Mouse (Mus musculus) monocyte, adult 5-6 weeks (primary cell): ENCODE data around the gene Sbno2. TPM values are rescaled to one million over a fixed set of nuclear protein-coding genes. Genes with fewer than 3 reads are reported as not detected.

Source experiments
- ATAC-seq: fragments of 153-309, 156-312 bp; replicated peaks from 2 replicates; pipeline ENCODE4 v1.8.0; 2017; ENCODE audit warnings: mild to moderate bottlenecking; ENCODE audit not compliant: low TSS enrichment, insufficient number of reproducible peaks, severe bottlenecking, poor library complexity, low FRiP score
- total RNA-seq: library from RNA; stranded (forward); fragments of 200-1000, 200-491, 200-594 nt; gene quantifications from 3 replicates; pipeline ENCODE4 v1.2.3, GENCODE M21; 2017

Gene Sbno2
- total RNA-seq, 1 experiment from 2014 or later, result 50.6 TPM

DNA sequence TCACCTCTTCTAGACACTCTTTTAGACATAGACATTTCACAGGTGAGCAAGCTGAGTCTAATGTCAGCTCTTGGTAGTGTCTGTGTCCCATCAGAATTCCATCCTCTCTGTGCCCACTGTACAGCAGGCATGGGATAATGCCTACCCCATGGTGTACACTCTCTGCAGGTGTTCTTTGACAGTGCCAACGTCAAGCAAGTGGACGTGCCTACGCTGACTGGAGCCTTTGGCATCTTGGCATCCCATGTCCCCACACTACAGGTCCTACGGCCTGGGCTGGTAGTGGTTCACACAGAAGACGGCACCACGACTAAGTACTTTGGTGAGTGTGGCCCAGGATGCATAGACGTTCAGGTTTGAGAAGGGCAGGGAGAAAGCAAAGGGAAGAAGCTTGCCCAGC is 38.3 kb upstream of the Sbno2 start:
- ATAC-seq, result no peak

DNA sequence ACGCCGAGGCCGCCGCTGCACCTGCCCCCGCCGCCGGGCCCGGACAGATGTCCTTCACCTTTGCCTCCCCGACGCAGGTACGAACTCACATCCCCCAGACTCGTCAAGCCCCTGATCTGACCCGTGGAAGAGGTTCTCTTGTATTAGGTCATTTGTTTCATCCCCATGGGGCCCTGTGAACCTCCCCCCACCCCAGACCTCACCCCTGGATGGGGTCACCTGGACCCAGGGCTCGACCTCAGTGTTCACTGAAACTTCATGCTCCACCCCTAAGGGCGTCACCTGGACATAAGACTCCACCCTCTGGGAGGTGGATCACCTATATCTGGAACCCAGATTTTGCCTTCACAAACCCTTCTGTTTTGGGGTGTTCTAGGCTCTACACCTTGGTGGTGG is 37.2 kb upstream of the Sbno2 start:
- ATAC-seq, result no peak

DNA sequence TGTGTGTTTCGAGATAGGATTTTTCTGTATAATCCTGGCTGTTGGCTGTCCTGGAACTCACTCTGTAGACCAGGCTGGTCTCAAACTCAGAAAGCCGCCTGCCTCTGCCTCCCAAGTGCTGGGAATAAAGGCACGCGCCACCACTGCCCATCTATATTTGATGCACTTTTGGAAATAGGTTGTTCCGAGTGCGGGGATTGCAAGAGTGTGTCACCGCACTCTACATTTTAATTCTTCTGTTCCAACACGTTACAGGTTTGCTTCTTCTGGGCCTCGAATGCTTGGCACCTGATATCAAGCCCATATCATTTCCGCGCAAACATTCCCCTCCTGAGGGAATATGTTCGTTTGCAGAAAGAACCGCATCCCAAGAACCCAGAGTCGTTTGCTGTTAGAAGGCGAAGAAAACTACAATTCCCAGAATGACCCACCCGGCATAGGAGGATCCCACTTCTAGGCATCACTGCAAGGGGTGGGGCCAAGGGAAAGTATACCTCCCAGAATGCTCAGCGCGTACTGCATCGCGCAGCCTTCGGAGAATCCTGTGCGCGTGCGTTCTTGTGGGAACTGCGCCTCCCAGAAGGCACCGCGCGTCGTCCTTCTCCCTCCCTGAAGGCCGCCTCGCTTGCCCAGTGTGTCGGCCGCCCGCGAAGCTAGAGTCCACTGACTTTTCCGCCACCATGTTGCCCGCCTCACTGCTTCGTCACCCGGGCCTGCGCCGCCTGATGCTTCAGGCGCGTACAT is 36.6 kb upstream of the Sbno2 start:
- ATAC-seq, result peak; percentile 60

DNA sequence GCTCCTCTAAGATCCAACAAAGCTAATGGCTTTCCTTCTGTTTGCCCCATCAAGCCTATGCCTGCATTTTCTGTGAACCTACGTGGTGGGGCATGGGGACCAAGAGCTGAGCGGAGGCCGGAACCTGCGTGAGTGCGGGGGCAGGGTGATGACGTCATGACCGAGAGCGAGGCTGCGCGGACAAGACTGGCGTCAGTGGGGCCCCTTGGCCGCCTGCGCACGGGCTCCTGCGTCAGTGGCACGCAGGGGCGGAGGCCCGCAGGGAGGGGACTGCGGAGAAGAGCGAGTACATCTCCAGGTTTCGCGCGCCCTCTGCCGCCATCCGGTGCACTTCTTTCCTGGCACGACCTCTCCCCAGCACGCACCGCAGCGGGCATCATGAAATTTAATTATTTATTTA is 35.9 kb upstream of the Sbno2 start:
- ATAC-seq, result peak; percentile 55

DNA sequence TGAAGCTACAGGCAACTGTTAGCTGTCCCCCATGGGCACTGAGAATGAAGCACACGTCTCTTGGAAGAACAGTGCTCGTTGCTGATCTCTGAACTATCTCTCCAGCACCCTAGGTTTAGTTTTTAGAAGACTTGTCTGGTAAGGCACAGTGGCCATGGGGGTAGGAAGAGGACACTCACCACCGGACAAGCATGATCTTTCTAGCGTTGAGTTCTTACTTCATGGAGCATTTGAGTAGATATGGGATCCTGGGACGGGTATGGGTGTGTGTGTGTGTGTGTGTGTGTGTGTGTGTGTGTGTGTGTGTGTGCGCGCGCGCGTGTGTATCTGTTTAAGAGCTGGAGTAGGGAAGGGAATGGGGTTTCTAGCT is 35.3 kb upstream of the Sbno2 start, which contains the start of gene Cbarp:
TSS of gene Cbarp (minus strand) at position 170 of the 370 bp plus-strand sequence.
- no peak for ATAC-seq

DNA sequence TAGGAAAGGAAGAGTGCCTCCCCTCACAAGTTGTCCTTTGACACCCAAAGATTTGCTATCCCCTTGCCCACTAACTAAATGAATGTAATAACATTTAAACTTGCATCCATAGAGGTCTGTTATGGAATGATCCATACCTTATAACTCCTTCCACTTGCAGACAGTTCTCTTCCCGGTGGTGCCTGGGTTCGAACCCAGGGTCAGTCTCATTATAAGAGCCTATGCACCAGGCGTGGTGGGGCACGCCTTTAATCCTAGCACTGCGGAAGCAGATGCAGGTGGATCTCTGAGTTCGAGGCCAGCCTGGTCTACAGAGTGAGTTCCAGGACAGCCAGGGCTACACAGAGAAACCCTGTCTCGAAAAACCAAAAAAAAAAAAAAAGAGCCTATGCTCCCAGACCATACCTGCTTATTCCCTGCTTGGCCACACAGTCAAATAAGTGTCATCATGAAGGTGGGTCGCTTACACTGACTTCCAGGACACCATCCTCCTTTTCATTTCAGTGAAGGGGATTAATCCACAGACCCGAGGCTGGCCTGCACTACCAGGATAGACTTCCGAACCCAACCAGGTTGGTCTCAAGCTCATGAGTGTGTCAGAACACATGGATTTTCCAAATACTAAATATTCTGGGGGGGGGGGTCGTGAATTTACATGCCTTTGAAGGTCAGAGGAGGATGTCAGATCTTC is 34.7 kb upstream of the Sbno2 start:
- ATAC-seq, result no peak

DNA sequence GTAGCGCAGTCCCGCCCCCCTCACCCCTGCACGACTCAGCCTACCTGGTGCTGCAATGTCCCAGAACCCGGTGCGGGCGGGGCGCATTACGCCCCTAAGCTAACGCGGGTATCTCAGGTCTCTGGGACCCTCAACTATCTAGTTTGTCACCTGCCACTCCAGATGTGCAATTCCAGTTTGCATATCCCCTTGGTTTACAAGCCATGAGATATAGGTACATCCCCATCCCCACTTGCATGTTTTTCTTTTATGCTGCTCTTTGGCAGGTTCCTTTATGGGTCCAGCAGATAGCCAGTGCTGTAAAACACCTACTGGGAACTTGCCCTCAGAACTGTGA is 34.0 kb upstream of the Sbno2 start:
- ATAC-seq, result no peak

DNA sequence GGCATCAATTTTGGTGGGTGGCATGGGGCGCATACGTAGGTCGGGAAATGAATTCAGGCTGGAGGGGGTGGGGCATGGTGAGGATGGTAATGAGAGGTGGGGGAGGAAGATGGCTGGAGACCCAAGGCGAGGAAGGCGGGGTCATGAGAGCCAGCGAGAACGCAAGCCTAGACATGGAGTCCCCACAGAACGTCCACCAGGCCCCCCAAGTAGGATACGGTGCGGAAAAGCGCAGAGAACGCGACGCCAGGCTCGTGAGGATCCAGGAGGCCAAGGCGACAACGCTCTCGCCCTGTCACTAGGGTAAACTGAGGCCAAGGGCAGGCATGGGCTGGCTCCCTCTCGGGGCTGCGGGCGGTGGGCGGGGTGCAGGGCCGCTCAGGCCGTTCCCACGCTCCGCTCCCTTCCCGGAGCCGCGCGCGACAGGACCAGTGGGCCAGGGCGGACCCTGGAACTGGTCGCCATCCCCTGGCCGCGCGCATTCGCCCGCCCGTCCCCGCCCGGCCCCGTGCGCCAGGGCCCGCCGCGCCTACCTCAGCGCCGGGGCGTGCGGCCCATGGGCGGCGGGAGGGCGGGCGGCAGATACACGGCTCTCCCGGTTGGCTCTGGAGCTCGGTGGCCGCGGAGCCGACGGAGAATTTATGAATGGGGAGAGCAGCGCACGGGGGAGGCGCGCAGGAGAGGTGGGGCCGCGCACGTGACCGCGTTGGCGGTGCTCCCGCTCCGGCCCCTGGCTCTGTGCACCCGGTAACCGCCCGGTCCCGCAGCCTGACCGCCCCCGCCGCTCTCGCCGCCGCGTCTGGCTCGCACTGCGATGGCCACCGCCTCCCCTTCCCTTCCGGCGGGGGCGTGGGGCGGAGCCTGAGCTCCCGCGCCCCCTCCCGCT is 33.4 kb upstream of the Sbno2 start, which contains the start of gene Atp5d:
TSS of gene Atp5d (plus strand) at position 80 of the 886 bp plus-strand sequence.
- ATAC-seq, result no peak

DNA sequence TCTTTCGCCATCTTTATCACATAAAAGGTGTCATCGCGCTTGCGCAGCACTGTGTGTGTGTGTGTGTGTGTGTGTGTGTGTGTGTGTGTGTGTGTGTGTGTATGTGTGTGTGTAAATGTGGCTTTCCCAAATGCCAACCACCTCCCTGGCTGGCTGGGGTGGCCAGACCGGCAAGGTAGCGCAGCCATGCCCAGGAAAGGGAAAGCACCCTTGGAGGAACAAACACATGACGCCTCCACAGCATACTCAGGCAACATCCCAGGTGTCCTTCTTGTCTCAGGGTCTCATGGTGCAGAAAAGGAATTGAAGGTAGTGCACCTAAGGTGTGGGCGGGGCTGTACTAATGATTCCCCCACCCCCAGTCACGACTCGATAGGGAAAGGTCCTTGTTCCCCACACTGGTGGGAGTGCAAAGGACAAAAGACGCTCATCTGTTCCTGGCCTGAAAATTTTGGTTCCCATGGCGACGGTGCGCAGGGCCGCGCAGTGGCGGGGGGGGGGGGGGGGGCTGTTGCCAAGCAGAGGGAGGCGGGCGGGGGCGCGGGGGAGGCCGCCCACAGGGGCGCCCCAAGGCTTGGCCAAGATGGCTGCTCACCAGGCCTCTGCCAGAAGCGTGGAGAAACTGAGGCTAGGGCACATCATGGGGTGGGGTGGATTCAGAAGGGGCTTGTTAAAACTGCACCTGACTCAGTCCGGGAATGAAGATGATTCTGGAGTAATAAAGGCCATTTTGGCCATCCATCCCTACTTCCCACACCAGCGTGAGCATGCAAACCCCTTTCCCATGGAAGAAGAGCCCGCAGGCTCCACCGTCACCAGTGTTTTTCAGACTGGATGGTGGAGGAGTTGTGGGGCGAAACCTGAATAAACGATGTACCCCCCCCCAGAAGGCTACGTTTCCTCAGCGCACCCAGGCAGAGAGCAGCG is 32.5 kb upstream of the Sbno2 start:
- ATAC-seq, result no peak

DNA sequence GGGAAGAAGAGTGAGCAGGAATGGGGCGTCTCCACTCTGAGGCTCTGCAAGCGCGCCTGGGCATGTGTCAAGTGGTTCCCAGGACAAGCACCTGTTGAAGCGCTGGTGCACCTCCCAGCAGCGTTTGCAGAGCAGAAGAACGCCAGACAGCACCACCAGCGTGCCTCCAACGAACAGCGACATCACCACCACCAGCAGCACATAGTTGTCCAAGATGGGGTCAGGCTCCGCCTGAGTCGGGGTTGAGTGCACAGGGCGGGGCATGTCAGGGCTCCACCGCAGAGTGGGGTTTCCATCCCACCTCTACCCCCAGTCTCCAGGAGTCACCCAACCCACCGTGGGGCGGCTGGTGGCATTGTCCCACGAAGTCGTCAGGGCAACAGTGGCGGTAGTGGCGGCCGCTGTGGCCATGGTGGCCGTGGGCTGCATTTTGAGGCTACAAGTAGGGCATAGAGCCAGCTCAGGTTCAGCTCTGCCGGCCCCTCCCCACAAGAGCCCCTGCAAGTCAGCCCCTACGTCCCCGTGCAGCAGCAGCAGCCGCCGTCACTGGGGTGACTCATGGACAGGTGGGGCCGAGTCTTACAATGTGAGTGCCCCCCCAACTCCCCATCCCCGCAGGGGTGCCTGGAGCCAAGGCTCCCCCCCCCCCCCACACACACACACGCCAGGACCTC is 31.7 kb upstream of the Sbno2 start:
- no peak for ATAC-seq

DNA sequence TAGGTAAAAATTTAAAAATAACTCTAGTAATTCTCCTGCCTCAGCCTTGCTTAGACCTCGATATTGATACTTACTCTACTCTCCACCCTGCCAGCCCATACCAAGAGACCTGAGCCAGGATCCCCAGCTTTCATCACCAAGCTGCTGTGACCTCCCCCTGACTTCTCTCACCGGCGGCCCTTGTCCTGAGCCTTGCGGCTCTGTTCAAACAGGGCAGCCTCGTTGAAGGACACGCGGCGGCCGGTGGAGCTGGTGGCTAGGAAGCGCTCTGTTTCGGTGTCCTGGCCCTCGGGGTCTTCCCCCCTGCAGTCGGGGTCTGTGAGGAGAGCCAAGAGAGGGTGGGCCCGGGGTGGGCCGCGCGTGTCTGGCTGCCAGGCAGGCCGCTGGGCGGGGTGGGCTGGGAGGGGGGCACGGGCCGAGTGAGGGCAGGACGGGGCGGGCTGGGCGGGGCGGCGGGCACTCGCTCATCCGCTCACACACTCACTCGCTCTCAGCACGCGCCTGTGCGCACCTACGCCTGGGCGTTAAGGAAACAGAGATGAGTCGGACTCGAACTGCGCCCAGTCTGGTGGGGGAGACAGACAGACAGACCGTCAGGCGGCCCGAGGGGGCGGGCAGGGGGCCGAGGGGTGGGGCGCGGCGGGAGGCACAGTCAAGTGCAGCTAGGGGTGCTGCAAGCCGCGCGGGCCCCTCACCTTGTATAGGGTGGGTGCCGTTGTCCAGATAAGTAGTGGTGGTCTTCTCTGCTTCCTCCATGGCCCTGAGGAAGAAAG is 31.0 kb upstream of the Sbno2 start:
- no peak for ATAC-seq

DNA sequence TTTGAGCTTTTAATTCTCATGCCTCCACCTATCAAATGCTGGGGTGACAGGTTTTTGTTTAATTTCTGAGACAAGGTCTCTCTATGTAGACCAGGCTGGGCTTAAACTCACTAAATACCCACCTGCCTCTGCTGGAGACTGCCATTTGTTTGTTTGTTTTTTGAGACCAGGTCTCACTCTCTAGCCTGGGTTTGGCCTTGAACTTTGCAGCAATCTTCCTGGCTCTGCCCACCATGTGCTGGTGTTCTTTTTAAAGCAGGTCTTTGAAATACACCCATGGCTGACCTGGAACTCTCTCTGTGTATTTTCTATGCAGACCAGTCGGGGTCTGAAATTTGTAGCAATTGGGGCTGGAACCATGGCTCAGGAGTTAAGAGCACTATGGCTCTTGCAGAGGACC is 30.3 kb upstream of the Sbno2 start:
- ATAC-seq, result no peak

DNA sequence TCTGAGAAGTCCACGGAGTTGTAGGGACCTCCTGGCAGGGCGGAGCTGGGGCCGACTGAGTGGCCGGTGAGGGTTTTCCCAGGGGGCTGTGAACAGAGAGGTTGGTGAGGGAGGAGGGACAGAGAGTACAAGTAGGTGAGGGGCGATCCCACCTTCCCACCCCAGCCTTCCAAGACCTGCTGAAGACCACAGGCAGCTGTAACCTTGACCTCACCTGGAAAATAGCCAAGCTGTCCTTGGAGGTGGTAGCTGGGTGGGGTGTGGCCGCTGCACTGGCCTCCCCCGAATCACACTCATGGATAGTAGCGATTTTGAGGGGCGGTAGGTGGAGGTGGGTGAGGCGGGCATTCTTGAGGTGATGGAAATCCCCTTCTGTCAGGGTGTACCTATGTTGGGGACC is 29.8 kb upstream of the Sbno2 start:
- ATAC-seq, result no peak

DNA sequence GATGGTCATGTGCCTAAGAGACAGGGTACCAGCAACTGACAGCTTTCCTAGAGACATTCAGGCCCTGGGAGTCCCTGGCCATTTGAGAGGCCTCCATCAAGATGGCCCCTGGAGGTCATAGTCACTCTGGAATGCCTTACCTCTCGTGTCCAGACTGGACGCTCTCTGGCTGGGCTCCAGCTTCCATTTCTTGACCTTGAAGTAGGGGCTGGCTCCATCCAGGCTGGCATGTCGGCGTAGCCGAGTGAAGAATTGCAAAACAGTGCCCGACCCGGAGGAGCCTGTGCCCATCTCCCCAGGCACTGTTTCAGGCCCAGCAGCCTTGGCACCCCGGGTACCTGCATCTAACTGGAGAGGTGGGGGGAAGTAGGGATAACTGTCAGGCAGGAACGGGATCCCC is 29.1 kb upstream of the Sbno2 start:
- ATAC-seq, result no peak

DNA sequence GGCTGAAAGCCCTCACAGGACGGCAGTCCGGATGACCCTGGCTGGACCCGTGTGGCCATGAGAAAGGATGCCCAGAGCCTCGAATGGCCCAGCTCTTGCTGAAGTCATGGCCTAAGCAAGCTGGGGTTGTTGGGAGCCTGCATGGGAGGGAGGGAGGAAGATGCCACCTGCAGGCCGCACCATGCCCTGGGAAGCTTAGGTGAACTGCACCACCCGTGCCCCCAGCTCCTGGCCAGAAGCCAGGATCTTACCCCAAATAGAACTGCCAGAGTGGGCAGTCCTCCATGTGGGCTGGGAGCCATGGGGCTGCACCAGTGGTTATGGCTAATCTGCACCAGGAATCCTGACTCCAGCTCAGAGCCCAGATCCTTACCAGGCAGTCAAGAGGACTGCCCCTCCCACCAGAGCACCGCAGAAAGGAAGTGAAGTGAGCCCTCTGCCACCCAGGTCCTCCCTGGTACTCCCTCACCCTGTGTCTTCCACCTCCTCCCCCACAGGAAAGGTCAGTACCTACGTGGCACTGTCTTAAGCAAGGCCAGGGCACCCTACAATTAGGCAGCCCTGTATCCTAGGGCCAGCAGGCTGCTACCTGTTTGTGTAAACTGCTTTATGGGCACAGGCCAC is 28.0 kb upstream of the Sbno2 start:
- ATAC-seq, result peak; percentile 42

DNA sequence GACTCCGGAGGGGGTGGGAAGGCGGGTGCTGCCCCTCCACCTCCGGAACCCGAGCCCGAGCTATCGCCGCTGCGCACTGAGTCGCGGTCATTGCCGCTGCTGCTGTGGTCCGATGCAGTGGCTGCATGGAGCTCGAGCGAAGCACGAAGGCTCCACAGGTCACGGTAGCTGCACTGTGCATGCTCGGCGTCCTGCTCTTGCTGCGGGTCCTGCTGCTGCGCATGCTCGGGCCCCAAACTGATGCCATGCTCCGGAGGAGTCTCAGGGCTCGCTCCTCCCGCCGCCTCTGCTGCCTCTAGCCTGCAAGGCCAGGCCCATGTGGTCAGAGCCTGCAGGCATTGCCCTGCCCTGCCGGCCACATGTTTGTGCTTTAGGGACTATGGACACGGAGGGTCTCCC is 26.6 kb upstream of the Sbno2 start:
- no peak for ATAC-seq
